ENCODE assay signal across 15 mouse cellular contexts in genomic region chr10:110158122-110158521, GRCm38 (mm10).
"Had no signal": no experiment of that assay in that cellular context is flagged by ENCODE, and none has a peak within 500 bp of the region (broad histone marks: within the 10 kb centered on the region; RNA-seq: fewer than 3 reads in every experiment).

No protein-coding gene starts in this region.

- DNase-seq: lung, adult 18-20 months; lung, postnatal 10 days; lung, postnatal 4 days; midbrain, embryonic 14.5 days; right cerebral cortex, postnatal 14 days; thymus, adult 2 months; thymus, postnatal 25 days; thymus, postnatal 4 days had no signal

- H3K27me3 ChIP-seq: liver, embryonic 12.5 days; lung, embryonic 15.5 days; neural tube, embryonic 12.5 days; stomach, embryonic 15.5 days had no signal

- H3K9ac ChIP-seq: liver, embryonic 12.5 days; liver, embryonic 14.5 days; lung, embryonic 15.5 days; neural tube, embryonic 12.5 days; stomach, embryonic 15.5 days had no signal

- H3K4me3 ChIP-seq: liver, embryonic 12.5 days; lung, embryonic 15.5 days; midbrain, embryonic 10.5 days; neural tube, embryonic 12.5 days; stomach, embryonic 15.5 days had no signal

- H3K9me3 ChIP-seq: liver, embryonic 12.5 days; lung, embryonic 15.5 days; midbrain, embryonic 10.5 days; neural tube, embryonic 12.5 days; stomach, embryonic 15.5 days had no signal

- ATAC-seq: liver, embryonic 12.5 days had no signal

- H3K27ac ChIP-seq: liver, embryonic 12.5 days; liver, embryonic 14.5 days; lung, embryonic 15.5 days; midbrain, embryonic 10.5 days; neural tube, embryonic 12.5 days; stomach, embryonic 15.5 days; stomach, postnatal 0 days had no signal

- H3K4me1 ChIP-seq: liver, embryonic 12.5 days; midbrain, embryonic 10.5 days; stomach, embryonic 15.5 days had no signal

- H3K4me2 ChIP-seq: liver, embryonic 12.5 days; lung, embryonic 15.5 days; neural tube, embryonic 12.5 days; stomach, embryonic 15.5 days had no signal

- H3K36me3 ChIP-seq: liver, embryonic 12.5 days; lung, embryonic 15.5 days; midbrain, embryonic 10.5 days; neural tube, embryonic 12.5 days; stomach, embryonic 15.5 days had no signal
